10 mouse cellular contexts compared by ENCODE assay signal in the genomic region with DNA sequence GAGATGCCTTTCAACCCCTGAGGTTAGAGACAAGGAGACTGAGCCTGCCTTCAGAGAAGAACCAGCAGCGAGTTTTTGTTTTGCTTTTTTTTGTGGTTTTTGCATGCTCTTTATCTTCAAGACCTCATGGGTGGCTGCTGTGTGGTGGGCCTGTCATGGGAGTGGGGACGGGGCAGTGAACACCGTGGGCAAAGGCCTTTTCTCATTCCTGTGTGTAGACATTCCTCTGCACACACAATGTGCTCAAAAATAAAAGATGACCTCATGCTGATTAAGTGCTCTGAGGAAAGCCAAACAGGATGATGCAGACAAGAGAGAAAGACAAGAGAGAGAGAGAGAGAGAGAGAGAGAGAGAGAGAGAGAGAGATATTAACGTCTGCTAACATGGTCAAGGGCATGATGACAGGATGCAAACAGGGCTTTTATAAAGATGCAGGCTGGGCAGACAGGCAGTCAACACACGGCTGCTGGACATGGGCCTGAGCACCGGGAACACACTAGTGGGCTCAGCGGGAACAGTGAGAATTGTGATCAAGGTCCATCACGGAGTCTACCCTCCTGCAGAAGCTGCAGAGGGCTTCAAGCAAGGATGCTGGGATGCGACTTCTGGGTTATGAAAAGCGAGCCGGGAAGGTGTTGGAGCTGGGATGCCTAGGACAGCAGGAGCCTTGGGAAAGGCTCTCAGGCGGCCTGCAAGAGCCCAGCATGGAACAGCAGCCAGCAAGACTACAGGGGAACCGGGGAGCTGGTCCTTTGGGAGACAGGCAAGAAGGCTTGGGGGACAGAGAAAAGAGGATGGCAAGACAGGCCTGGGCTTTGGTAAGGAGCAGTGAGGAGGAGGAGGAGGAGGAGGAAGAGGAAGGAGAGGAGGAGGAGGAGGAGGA. TPM values are rescaled to one million over a fixed set of nuclear protein-coding genes. Genes with fewer than 3 reads are reported as not detected.
DNase-seq lines count a peak whose midpoint lies in the region; ATAC-seq and TF ChIP-seq lines count a peak whose summit lies in the region.
"Had no signal": no experiment of that assay in that cellular context is flagged by ENCODE, and none has a peak within 500 bp of the region (broad histone marks: within the 10 kb centered on the region; RNA-seq: fewer than 3 reads in every experiment).

No protein-coding gene starts in this region.

- H3K27ac ChIP-seq in intestine, embryonic 15.5 days, result 0 out of 2 replicates have a peak overlapping the region, but pooled peaks have one; percentile 27
- H3K27ac ChIP-seq in intestine, postnatal 0 days (ENCODE audit: low read depth, low read length), result no peak overlapping the region
- 0 out of 2 replicates have a peak overlapping the region, but pooled peaks have one; percentile 28 for H3K27ac ChIP-seq in embryonic facial prominence, embryonic 15.5 days (replicated peaks)
- peak overlapping the region; percentile 75 for H3K27ac ChIP-seq in lung, postnatal 0 days (ENCODE audit: low read length)
- H3K27ac ChIP-seq: liver, embryonic 12.5 days had no signal

- TF ChIP-seq CTCF in intestine, postnatal 0 days (IDR thresholded peaks at IDR 0.05; ENCODE audit: low read depth), result no peak
- TF ChIP-seq CTCF in C2C12 (IDR thresholded peaks at IDR 0.05; ENCODE audit: control insufficient read depth, insufficient read depth, insufficient read length), result no peak
- no peak for TF ChIP-seq CTCF in lung, postnatal 0 days (IDR thresholded peaks at IDR 0.05)

- peaks cover 51% of the 10 kb centered on the region for H3K4me1 ChIP-seq in intestine, embryonic 15.5 days (replicated peaks)
- peaks cover 10% of the 10 kb centered on the region; the same call in 1 of the 2 replicates for H3K4me1 ChIP-seq in intestine, postnatal 0 days (replicated peaks; ENCODE audit: control insufficient read depth, insufficient read depth, low read length)
- H3K4me1 ChIP-seq in embryonic facial prominence, embryonic 15.5 days, result peaks cover 60% of the 10 kb centered on the region
- H3K4me1 ChIP-seq in lung, postnatal 0 days (ENCODE audit: insufficient read depth, low read depth, low read length), result no peaks in the 10 kb centered on the region; the same call in 1 of the 2 replicates

- H3K9ac ChIP-seq in intestine, embryonic 15.5 days, result peak overlapping the region; percentile 5; the same call in 1 of the 2 replicates
- no peak overlapping the region for H3K9ac ChIP-seq in intestine, postnatal 0 days (ENCODE audit: low read depth, low read length)
- no peak overlapping the region for H3K9ac ChIP-seq in embryonic facial prominence, embryonic 15.5 days
- no peak overlapping the region for H3K9ac ChIP-seq in lung, postnatal 0 days (replicated peaks; ENCODE audit: low read depth)
- H3K9ac ChIP-seq: liver, embryonic 12.5 days had no signal

- 62% methylated on average over 13 of the region's 13 CpGs for WGBS in intestine, embryonic 15.5 days
- 65% methylated on average over 13 of the region's 13 CpGs for WGBS in intestine, postnatal 0 days
- WGBS in embryonic facial prominence, embryonic 15.5 days, result 65% methylated on average over 13 of the region's 13 CpGs
- 48% methylated on average over 13 of the region's 13 CpGs for WGBS in lung, postnatal 0 days

- peaks cover 61% of the 10 kb centered on the region for H3K79me3 ChIP-seq in C2C12 (ENCODE audit: low read depth)

- TF ChIP-seq EP300 in lung, postnatal 0 days (IDR thresholded peaks at IDR 0.05), result peak; percentile 65

- ATAC-seq in intestine, embryonic 15.5 days, result no peak
- no peak for ATAC-seq in intestine, postnatal 0 days
- ATAC-seq in embryonic facial prominence, embryonic 15.5 days (ENCODE audit: insufficient number of reproducible peaks, low FRiP score, low TSS enrichment, low read depth), result no peak
- peak; percentile 71 for ATAC-seq in lung, postnatal 0 days
- ATAC-seq: liver, embryonic 12.5 days had no signal

- no peaks in the 10 kb centered on the region for H3K27me3 ChIP-seq in intestine, embryonic 15.5 days (replicated peaks)
- H3K27me3 ChIP-seq in intestine, postnatal 0 days (replicated peaks; ENCODE audit: control insufficient read depth, insufficient read depth, low read length), result no peaks in the 10 kb centered on the region
- no peaks in the 10 kb centered on the region for H3K27me3 ChIP-seq in C2C12 (ENCODE audit: control insufficient read depth, insufficient read depth, insufficient read length)
- no peaks in the 10 kb centered on the region for H3K27me3 ChIP-seq in embryonic facial prominence, embryonic 15.5 days
- H3K27me3 ChIP-seq in lung, postnatal 0 days (replicated peaks; ENCODE audit: insufficient read depth, low read length), result no peaks in the 10 kb centered on the region

- no peaks in the 10 kb centered on the region for H3K9me3 ChIP-seq in intestine, embryonic 15.5 days
- no peaks in the 10 kb centered on the region for H3K9me3 ChIP-seq in intestine, postnatal 0 days (ENCODE audit: control insufficient read depth)
- no peaks in the 10 kb centered on the region for H3K9me3 ChIP-seq in embryonic facial prominence, embryonic 15.5 days (replicated peaks)
- H3K9me3 ChIP-seq in lung, postnatal 0 days (ENCODE audit: low read length), result no peaks in the 10 kb centered on the region
- H3K9me3 ChIP-seq: liver, embryonic 12.5 days had no signal

- peak overlapping the region; percentile 4 for H3ac ChIP-seq in C2C12 (ENCODE audit: control insufficient read depth, insufficient read length, low read depth)

- H3K36me3 ChIP-seq in intestine, embryonic 15.5 days, result no peaks in the 10 kb centered on the region
- no peaks in the 10 kb centered on the region for H3K36me3 ChIP-seq in intestine, postnatal 0 days (ENCODE audit: control insufficient read depth, insufficient read depth)
- peaks cover 23% of the 10 kb centered on the region for H3K36me3 ChIP-seq in C2C12 (ENCODE audit: control insufficient read depth, insufficient read depth)
- no peaks in the 10 kb centered on the region for H3K36me3 ChIP-seq in embryonic facial prominence, embryonic 15.5 days
- no peaks in the 10 kb centered on the region for H3K36me3 ChIP-seq in lung, postnatal 0 days (ENCODE audit: insufficient read depth, low read length)
- H3K36me3 ChIP-seq: liver, embryonic 12.5 days had no signal

- no peak overlapping the region for H3K4me2 ChIP-seq in intestine, embryonic 15.5 days (replicated peaks)
- H3K4me2 ChIP-seq in intestine, postnatal 0 days (replicated peaks; ENCODE audit: low read depth), result no peak overlapping the region
- no peak overlapping the region for H3K4me2 ChIP-seq in embryonic facial prominence, embryonic 15.5 days (replicated peaks)
- no peak overlapping the region for H3K4me2 ChIP-seq in lung, postnatal 0 days (replicated peaks; ENCODE audit: low read depth, low read length)
- H3K4me2 ChIP-seq: liver, embryonic 12.5 days had no signal

- peak; percentile 84 for DNase-seq in lung, postnatal 0 days (ENCODE audit: low spot score)
- no peak for DNase-seq in layer of hippocampus, adult 9-10 months (ENCODE audit: low spot score)
- DNase-seq in spleen, postnatal 36 days (ENCODE audit: low spot score in 2 of 2), result no peak
- DNase-seq: cerebellum, postnatal 14 days; thymus, adult 18-20 months had no signal

- peaks cover 93% of the 10 kb centered on the region for H3K79me2 ChIP-seq in C2C12 (ENCODE audit: control insufficient read depth, insufficient read depth)

- no peak overlapping the region for H3K4me3 ChIP-seq in intestine, embryonic 15.5 days (replicated peaks)
- no peak overlapping the region for H3K4me3 ChIP-seq in intestine, postnatal 0 days (ENCODE audit: low read depth, low read length)
- no peak overlapping the region for H3K4me3 ChIP-seq in C2C12 (ENCODE audit: insufficient read depth, poor library complexity, severe bottlenecking)
- no peak overlapping the region for H3K4me3 ChIP-seq in embryonic facial prominence, embryonic 15.5 days (replicated peaks)
- H3K4me3 ChIP-seq in lung, postnatal 0 days (ENCODE audit: low read depth, low read length), result no peak overlapping the region
- H3K4me3 ChIP-seq: liver, embryonic 12.5 days had no signal

TF ChIP-seq in C2C12, 6 proteins besides CTCF, POLR2A, EP300 and RAD21 (continues in another document):
- no peak for TF ChIP-seq MAX (IDR thresholded peaks at IDR 0.05)

RNA-seq across cellular contexts. Expression of gene Mxra7, which starts 6.5 kb away (rescaled TPM):
- polyA plus RNA-seq in intestine, embryonic 15.5 days (2015; fragmentation: Nextera tagmentation; extraction: Ambion mirVana), result 25.5 and 27.9 TPM in 2 replicates
- polyA plus RNA-seq in intestine, postnatal 0 days (2015; fragmentation: Nextera tagmentation; extraction: Ambion mirVana), result 33.6 and 39.4 TPM in 2 replicates
- 70.2 TPM for polyA plus RNA-seq in C2C12 (2012; fragmentation: generic; extraction: Trizol)
- 24.8 and 32.3 TPM in 2 replicates for polyA plus RNA-seq in embryonic facial prominence, embryonic 15.5 days (2015; fragmentation: Nextera tagmentation; extraction: Ambion mirVana)
- 34.6 and 38.7 TPM in 2 replicates for polyA plus RNA-seq in lung, postnatal 0 days (2015; fragmentation: Nextera tagmentation; extraction: Ambion mirVana)

RNA-seq across cellular contexts. Expression of gene Mettl23, which starts 21.8 kb away (rescaled TPM):
- 62.0 and 63.7 TPM in 2 replicates for polyA plus RNA-seq in intestine, embryonic 15.5 days (2015; fragmentation: Nextera tagmentation; extraction: Ambion mirVana)
- 34.1 and 37.1 TPM in 2 replicates for polyA plus RNA-seq in intestine, postnatal 0 days (2015; fragmentation: Nextera tagmentation; extraction: Ambion mirVana)
- polyA plus RNA-seq in C2C12 (2012; fragmentation: generic; extraction: Trizol), result 15.1 TPM
- 75.9 and 79.9 TPM in 2 replicates for polyA plus RNA-seq in embryonic facial prominence, embryonic 15.5 days (2015; fragmentation: Nextera tagmentation; extraction: Ambion mirVana)
- 62.3 and 65.2 TPM in 2 replicates for polyA plus RNA-seq in lung, postnatal 0 days (2015; fragmentation: Nextera tagmentation; extraction: Ambion mirVana)

RNA-seq across cellular contexts. Expression of gene Jmjd6, which starts 21.9 kb away (rescaled TPM):
- 81.2 and 88.5 TPM in 2 replicates for polyA plus RNA-seq in intestine, embryonic 15.5 days (2015; fragmentation: Nextera tagmentation; extraction: Ambion mirVana)
- polyA plus RNA-seq in intestine, postnatal 0 days (2015; fragmentation: Nextera tagmentation; extraction: Ambion mirVana), result 44.4 and 44.7 TPM in 2 replicates
- 74.4 TPM for polyA plus RNA-seq in C2C12 (2012; fragmentation: generic; extraction: Trizol)
- polyA plus RNA-seq in embryonic facial prominence, embryonic 15.5 days (2015; fragmentation: Nextera tagmentation; extraction: Ambion mirVana), result 74.1 and 79.1 TPM in 2 replicates
- polyA plus RNA-seq in lung, postnatal 0 days (2015; fragmentation: Nextera tagmentation; extraction: Ambion mirVana), result 37.0 and 37.8 TPM in 2 replicates

RNA-seq across cellular contexts. Expression of gene Mfsd11, which starts 30.9 kb away (rescaled TPM):
- 39.4 and 47.3 TPM in 2 replicates for polyA plus RNA-seq in intestine, embryonic 15.5 days (2015; fragmentation: Nextera tagmentation; extraction: Ambion mirVana)
- 100 and 109 TPM in 2 replicates for polyA plus RNA-seq in intestine, postnatal 0 days (2015; fragmentation: Nextera tagmentation; extraction: Ambion mirVana)
- 34.0 TPM for polyA plus RNA-seq in C2C12 (2012; fragmentation: generic; extraction: Trizol)
- 44.8 and 51.2 TPM in 2 replicates for polyA plus RNA-seq in embryonic facial prominence, embryonic 15.5 days (2015; fragmentation: Nextera tagmentation; extraction: Ambion mirVana)
- 37.9 and 44.7 TPM in 2 replicates for polyA plus RNA-seq in lung, postnatal 0 days (2015; fragmentation: Nextera tagmentation; extraction: Ambion mirVana)

RNA-seq across cellular contexts. Expression of gene Srsf2, which starts 31.6 kb away (rescaled TPM):
- polyA plus RNA-seq in intestine, embryonic 15.5 days (2015; fragmentation: Nextera tagmentation; extraction: Ambion mirVana), result 723 and 765 TPM in 2 replicates
- 354 and 366 TPM in 2 replicates for polyA plus RNA-seq in intestine, postnatal 0 days (2015; fragmentation: Nextera tagmentation; extraction: Ambion mirVana)
- polyA plus RNA-seq in C2C12 (2012; fragmentation: generic; extraction: Trizol), result 326 TPM
- 694 and 715 TPM in 2 replicates for polyA plus RNA-seq in embryonic facial prominence, embryonic 15.5 days (2015; fragmentation: Nextera tagmentation; extraction: Ambion mirVana)
- polyA plus RNA-seq in lung, postnatal 0 days (2015; fragmentation: Nextera tagmentation; extraction: Ambion mirVana), result 419 and 421 TPM in 2 replicates
